Mouse (Mus musculus): ENCODE data around the gene Slc25a33. TPM values are rescaled to one million over a fixed set of nuclear protein-coding genes. Genes with fewer than 3 reads are reported as not detected.

The Slc25a33 gene
- polyA plus RNA-seq, 1 experiment from 2014 or later: 24.9 TPM

GRCm38 (mm10) chr4:149734246-149734645, 39.8 kb downstream of the Slc25a33 start:
- Histone ChIP-seq H3K4me3 (no peak overlapping the region), H3K4me1 (peaks cover 56% of the 10 kb centered on the region), H3K36me3 (peaks cover 26% of the 10 kb centered on the region), H3K27ac (peak overlapping the region; percentile 37; the same call in 1 of the 2 replicates), H3K9ac (no peak overlapping the region), H3K4me2 (replicated peaks) (peak overlapping the region; percentile 26), H3K9me3 (no peaks in the 10 kb centered on the region), H3K27me3 (replicated peaks) (no peaks in the 10 kb centered on the region)
- ATAC-seq (ENCODE audit: low FRiP score, low read depth): no peak
- WGBS: 91% methylated on average over 6 of the region's 6 CpGs

GRCm38 (mm10) chr4:149733748-149734147, 40.3 kb downstream of the Slc25a33 start:
- H3K4me3 ChIP-seq: no peak overlapping the region
- no peaks in the 10 kb centered on the region for H3K27me3 ChIP-seq (replicated peaks)
- H3K4me1 ChIP-seq: peaks cover 59% of the 10 kb centered on the region
- H3K4me2 ChIP-seq (replicated peaks): peak overlapping the region; percentile 26
- WGBS: 39% methylated on average over 6 of the region's 6 CpGs
- H3K9me3 ChIP-seq: no peaks in the 10 kb centered on the region
- no peak for ATAC-seq (ENCODE audit: low FRiP score, low read depth)
- H3K9ac ChIP-seq: no peak overlapping the region
- peaks cover 31% of the 10 kb centered on the region for H3K36me3 ChIP-seq
- H3K27ac ChIP-seq: peak overlapping the region; percentile 37; the same call in 1 of the 2 replicates

DNA sequence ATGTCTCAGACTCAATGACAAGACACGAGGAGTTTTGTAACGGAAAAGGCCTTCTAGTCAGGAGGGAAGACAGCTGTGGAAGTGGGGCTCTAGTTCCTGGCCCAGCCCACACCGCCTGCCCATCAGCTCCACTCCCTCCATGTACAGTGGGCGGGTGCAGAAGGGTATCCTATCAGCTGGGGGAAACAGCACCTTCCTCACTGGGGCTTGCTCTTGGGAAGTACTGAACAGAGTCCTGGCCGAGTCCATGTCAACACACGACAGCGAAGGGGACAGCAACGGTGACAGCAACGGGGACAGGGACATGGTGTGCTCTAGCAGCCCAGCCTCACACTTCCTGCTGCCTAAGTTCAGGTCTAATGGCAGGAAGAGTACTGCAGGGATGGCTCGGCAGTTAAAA, 41.3 kb downstream of the Slc25a33 start:
- H3K27me3 ChIP-seq (replicated peaks): no peaks in the 10 kb centered on the region
- WGBS: 83% methylated on average over 10 of the region's 10 CpGs
- peaks cover 36% of the 10 kb centered on the region for H3K36me3 ChIP-seq
- H3K4me3 ChIP-seq: no peak overlapping the region
- peaks cover 55% of the 10 kb centered on the region for H3K4me1 ChIP-seq
- 0 out of 2 replicates have a peak overlapping the region, but pooled peaks have one; percentile 37 for H3K27ac ChIP-seq
- H3K4me2 ChIP-seq (replicated peaks): no peak overlapping the region
- H3K9ac ChIP-seq: no peak overlapping the region
- H3K9me3 ChIP-seq: no peaks in the 10 kb centered on the region
- no peak for ATAC-seq (ENCODE audit: low FRiP score, low read depth)

DNA sequence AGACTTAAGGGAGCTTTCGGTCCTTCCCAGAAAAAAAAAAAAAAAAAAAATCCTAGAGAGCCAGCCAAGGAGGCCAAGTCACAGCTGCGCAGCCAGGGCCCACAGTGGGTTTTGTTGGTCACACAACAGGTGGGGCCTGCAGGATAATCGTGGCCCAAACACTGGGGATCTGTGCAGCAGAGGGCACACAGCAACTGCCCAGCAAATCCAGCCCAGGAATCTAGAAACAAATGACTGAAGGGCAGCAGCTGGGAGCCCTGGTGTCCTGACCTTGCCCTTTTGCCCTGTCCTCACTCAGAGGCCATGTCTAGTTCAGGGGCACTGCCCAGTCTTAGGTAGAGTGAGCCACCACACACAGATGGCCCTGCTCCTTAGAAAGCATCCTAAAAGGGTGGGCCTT, 41.8 kb downstream of the Slc25a33 start:
- Histone ChIP-seq H3K36me3 (peaks cover 41% of the 10 kb centered on the region), H3K4me1 (peaks cover 55% of the 10 kb centered on the region), H3K4me3 (no peak overlapping the region), H3K27ac (no peak overlapping the region), H3K9ac (no peak overlapping the region), H3K9me3 (no peaks in the 10 kb centered on the region), H3K27me3 (replicated peaks) (no peaks in the 10 kb centered on the region), H3K4me2 (replicated peaks) (no peak overlapping the region)
- 90% methylated on average over 3 of the region's 3 CpGs for WGBS
- no peak for ATAC-seq (ENCODE audit: low FRiP score, low read depth)

DNA sequence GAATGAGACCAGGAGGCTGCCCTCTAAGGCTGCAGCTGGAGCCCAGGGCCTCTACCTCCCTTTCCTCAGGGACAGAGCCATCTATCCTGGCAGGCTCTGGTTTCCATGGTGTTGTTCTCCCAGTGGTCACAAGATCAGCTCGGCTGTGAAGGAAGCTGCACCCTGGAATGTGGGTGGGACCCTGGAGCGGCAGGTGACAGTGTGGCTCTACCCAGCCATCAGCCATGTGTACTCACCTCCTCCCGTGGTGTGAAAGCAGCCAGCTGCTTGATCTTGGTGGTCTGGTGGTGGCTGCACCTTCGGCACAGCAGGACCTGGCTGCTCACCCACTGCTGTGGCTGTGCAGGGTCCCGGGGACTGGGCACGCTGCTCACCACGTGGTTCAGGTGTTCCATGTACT, 43.2 kb downstream of the Slc25a33 start:
- Histone ChIP-seq H3K27ac (no peak overlapping the region), H3K9ac (no peak overlapping the region), H3K4me2 (replicated peaks) (no peak overlapping the region), H3K4me3 (no peak overlapping the region), H3K4me1 (peaks cover 40% of the 10 kb centered on the region), H3K27me3 (replicated peaks) (no peaks in the 10 kb centered on the region), H3K9me3 (no peaks in the 10 kb centered on the region), H3K36me3 (peaks cover 56% of the 10 kb centered on the region)
- WGBS: 80% methylated on average over 7 of the region's 7 CpGs
- ATAC-seq (ENCODE audit: low FRiP score, low read depth): no peak

GRCm38 (mm10) chr4:149728810-149729209, 45.3 kb downstream of the Slc25a33 start:
- Histone ChIP-seq H3K4me1 (peaks cover 20% of the 10 kb centered on the region), H3K4me2 (replicated peaks) (no peak overlapping the region), H3K36me3 (peaks cover 70% of the 10 kb centered on the region), H3K9ac (no peak overlapping the region), H3K27ac (no peak overlapping the region), H3K9me3 (no peaks in the 10 kb centered on the region), H3K27me3 (replicated peaks) (no peaks in the 10 kb centered on the region), H3K4me3 (no peak overlapping the region)
- ATAC-seq (ENCODE audit: low FRiP score, low read depth): no peak
- WGBS: 82% methylated on average over 8 of the region's 8 CpGs

GRCm38 (mm10) chr4:149727636-149728035, 46.4 kb downstream of the Slc25a33 start:
- H3K27ac ChIP-seq: no peak overlapping the region
- H3K4me1 ChIP-seq: peaks cover 15% of the 10 kb centered on the region
- H3K9me3 ChIP-seq: no peaks in the 10 kb centered on the region
- H3K4me2 ChIP-seq (replicated peaks): no peak overlapping the region
- H3K9ac ChIP-seq: no peak overlapping the region
- 98% methylated on average over 5 of the region's 5 CpGs for WGBS
- no peaks in the 10 kb centered on the region for H3K27me3 ChIP-seq (replicated peaks)
- no peak for ATAC-seq (ENCODE audit: low FRiP score, low read depth)
- H3K36me3 ChIP-seq: peaks cover 74% of the 10 kb centered on the region
- H3K4me3 ChIP-seq: no peak overlapping the region

DNA sequence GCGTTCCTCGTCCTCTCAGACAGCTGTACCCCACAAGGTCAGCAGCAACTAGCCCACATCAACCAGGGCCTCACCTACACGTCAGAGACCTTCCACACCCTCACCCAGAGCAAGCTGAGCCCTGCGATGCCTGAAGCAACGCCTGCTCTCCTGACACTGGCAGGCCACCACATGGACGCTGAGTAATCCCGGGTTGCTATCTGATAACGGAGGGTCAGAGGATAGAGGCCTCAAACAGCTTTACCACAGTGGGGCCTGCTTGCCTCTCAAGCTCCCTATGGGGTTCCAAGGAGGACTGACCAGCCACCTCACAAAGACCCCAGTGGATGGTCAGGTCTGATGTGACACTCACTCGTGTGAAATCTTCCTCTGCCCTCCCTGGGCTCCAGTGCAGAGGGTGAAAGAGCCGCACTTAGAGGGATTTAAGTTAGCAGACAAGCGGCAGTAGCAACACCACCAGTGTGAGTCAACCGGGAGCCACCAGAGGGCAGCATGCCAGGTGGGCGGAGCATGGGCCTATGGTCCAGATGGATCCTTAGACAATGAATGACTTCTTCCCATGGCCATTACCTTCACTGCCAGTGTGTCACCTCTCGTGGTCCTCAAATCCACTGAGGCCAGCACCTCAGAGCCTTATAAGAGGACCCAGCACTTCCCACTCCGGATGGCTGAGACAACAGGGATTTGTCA, 48.3 kb downstream of the Slc25a33 start:
- H3K4me2 ChIP-seq (replicated peaks): no peak overlapping the region
- H3K9ac ChIP-seq: no peak overlapping the region
- H3K27ac ChIP-seq: no peak overlapping the region
- no peak for ATAC-seq (ENCODE audit: low FRiP score, low read depth)
- peaks cover 72% of the 10 kb centered on the region for H3K36me3 ChIP-seq
- no peak overlapping the region for H3K4me3 ChIP-seq
- H3K4me1 ChIP-seq: peaks cover 16% of the 10 kb centered on the region
- H3K27me3 ChIP-seq (replicated peaks): no peaks in the 10 kb centered on the region
- H3K9me3 ChIP-seq: no peaks in the 10 kb centered on the region
- 76% methylated on average over 15 of the region's 15 CpGs for WGBS

DNA sequence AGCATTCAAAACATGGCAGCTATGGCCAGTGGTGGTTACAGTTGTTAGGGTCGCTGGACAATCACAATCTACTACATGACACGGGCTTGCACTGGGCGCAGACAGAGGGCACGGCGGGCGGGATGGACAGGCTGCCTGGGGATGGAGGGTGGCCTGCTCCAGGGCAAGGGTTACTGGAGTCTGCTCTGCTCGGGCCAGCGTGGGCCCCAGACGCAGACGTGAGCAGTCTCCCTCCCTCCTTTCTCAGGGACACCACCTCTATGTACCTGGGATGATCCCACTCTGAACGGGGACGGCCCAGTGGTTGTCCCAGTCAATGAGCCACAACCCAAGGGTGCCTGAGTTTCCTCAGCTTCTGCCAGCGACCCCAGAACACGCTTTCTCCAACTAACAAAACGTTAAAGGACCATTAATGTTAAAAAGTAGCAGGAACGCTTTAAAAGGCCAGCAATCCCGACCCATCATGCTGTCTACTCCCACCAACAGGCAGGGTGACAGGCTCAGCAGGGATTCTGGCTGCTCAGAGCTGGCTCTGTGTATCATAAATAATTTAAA, 49.1 kb downstream of the Slc25a33 start:
- Histone ChIP-seq H3K4me2 (replicated peaks) (no peak overlapping the region), H3K9me3 (no peaks in the 10 kb centered on the region), H3K36me3 (peaks cover 74% of the 10 kb centered on the region), H3K27me3 (replicated peaks) (no peaks in the 10 kb centered on the region), H3K9ac (no peak overlapping the region), H3K27ac (no peak overlapping the region), H3K4me3 (no peak overlapping the region), H3K4me1 (peaks cover 16% of the 10 kb centered on the region)
- ATAC-seq (ENCODE audit: low FRiP score, low read depth): no peak
- WGBS: 91% methylated on average over 17 of the region's 17 CpGs

- 0 out of 2 replicates have a peak overlapping the region, but pooled peaks have one; percentile 7 for H3K27ac ChIP-seq
- peaks cover 12% of the 10 kb centered on the region for H3K4me1 ChIP-seq
- H3K27me3 ChIP-seq (replicated peaks): no peaks in the 10 kb centered on the region
- ATAC-seq (ENCODE audit: low FRiP score, low read depth): no peak
- H3K4me2 ChIP-seq (replicated peaks): no peak overlapping the region
- H3K36me3 ChIP-seq: peaks cover 73% of the 10 kb centered on the region
- no peak overlapping the region for H3K4me3 ChIP-seq
- H3K9ac ChIP-seq: no peak overlapping the region
- no peaks in the 10 kb centered on the region for H3K9me3 ChIP-seq
- 81% methylated on average over 17 of the region's 17 CpGs for WGBS
Measured at GRCm38 (mm10) chr4:149723855-149724731, 50.0 kb downstream of the Slc25a33 start.

- Histone ChIP-seq H3K4me1 (peaks cover 11% of the 10 kb centered on the region), H3K9me3 (no peaks in the 10 kb centered on the region), H3K9ac (no peak overlapping the region), H3K4me2 (replicated peaks) (no peak overlapping the region), H3K27me3 (replicated peaks) (no peaks in the 10 kb centered on the region), H3K27ac (no peak overlapping the region), H3K36me3 (peaks cover 77% of the 10 kb centered on the region), H3K4me3 (no peak overlapping the region)
- no peak for ATAC-seq (ENCODE audit: low FRiP score, low read depth)
- 73% methylated on average over 12 of the region's 12 CpGs for WGBS
Measured at GRCm38 (mm10) chr4:149723021-149723390, 51.1 kb downstream of the Slc25a33 start.

Measured in neural tube, embryonic 12.5 days (tissue).